In genomic region chr11:45992087-45992486, GRCm38 (mm10) we compare ENCODE assay signal across 9 mouse cellular contexts. TPM values are rescaled to one million over a fixed set of nuclear protein-coding genes. Genes with fewer than 3 reads are reported as not detected.
DNase-seq lines count a peak whose midpoint lies in the region; ATAC-seq lines count a peak whose summit lies in the region.
"Had no signal": no experiment of that assay in that cellular context is flagged by ENCODE, and none has a peak within 500 bp of the region (broad histone marks: within the 10 kb centered on the region; RNA-seq: fewer than 3 reads in every experiment).

No protein-coding gene starts in this region.

- no peak overlapping the region for H3K9ac ChIP-seq in kidney, embryonic 15.5 days
- no peak overlapping the region for H3K9ac ChIP-seq in forebrain, embryonic 11.5 days (ENCODE audit: low read length)
- H3K9ac ChIP-seq in intestine, embryonic 16.5 days (ENCODE audit: low read depth, low read length) = no peak overlapping the region
- no peak overlapping the region for H3K9ac ChIP-seq in neural tube, embryonic 12.5 days

- H3K27me3 ChIP-seq in kidney, embryonic 15.5 days = no peaks in the 10 kb centered on the region
- H3K27me3 ChIP-seq in forebrain, embryonic 11.5 days (ENCODE audit: control insufficient read depth, insufficient read depth, low read length) = no peaks in the 10 kb centered on the region
- no peaks in the 10 kb centered on the region for H3K27me3 ChIP-seq in intestine, embryonic 16.5 days (replicated peaks; ENCODE audit: control insufficient read depth, insufficient read depth, low read length)
- H3K27me3 ChIP-seq in neural tube, embryonic 12.5 days (replicated peaks) = no peaks in the 10 kb centered on the region

- H3K4me2 ChIP-seq in kidney, embryonic 15.5 days = peak overlapping the region; percentile 70
- peak overlapping the region; percentile 42; the same call in 1 of the 2 replicates for H3K4me2 ChIP-seq in forebrain, embryonic 11.5 days (ENCODE audit: low read depth, low read length, severe bottlenecking)
- H3K4me2 ChIP-seq in intestine, embryonic 16.5 days (ENCODE audit: low read depth, low read length) = peak overlapping the region; percentile 52
- H3K4me2 ChIP-seq in neural tube, embryonic 12.5 days (replicated peaks) = peak overlapping the region; percentile 54

- H3K4me1 ChIP-seq in kidney, embryonic 15.5 days = peaks cover 8% of the 10 kb centered on the region
- H3K4me1 ChIP-seq in forebrain, embryonic 11.5 days (replicated peaks; ENCODE audit: control insufficient read depth, insufficient read depth, low read length) = no peaks in the 10 kb centered on the region
- H3K4me1 ChIP-seq in intestine, embryonic 16.5 days (ENCODE audit: control insufficient read depth, insufficient read depth, low read length) = peaks cover 5% of the 10 kb centered on the region; the same call in 1 of the 2 replicates
- peaks cover 5% of the 10 kb centered on the region; the same call in 1 of the 2 replicates for H3K4me1 ChIP-seq in neural tube, embryonic 12.5 days

- no peaks in the 10 kb centered on the region for H3K9me3 ChIP-seq in kidney, embryonic 15.5 days (replicated peaks)
- H3K9me3 ChIP-seq in forebrain, embryonic 11.5 days (ENCODE audit: control insufficient read depth, low read length) = no peaks in the 10 kb centered on the region
- no peaks in the 10 kb centered on the region for H3K9me3 ChIP-seq in intestine, embryonic 16.5 days (ENCODE audit: control insufficient read depth, low read length)
- no peaks in the 10 kb centered on the region for H3K9me3 ChIP-seq in neural tube, embryonic 12.5 days

- no peak overlapping the region for H3K27ac ChIP-seq in kidney, embryonic 15.5 days
- H3K27ac ChIP-seq in forebrain, embryonic 11.5 days (ENCODE audit: low read depth, low read length) = no peak overlapping the region
- H3K27ac ChIP-seq in intestine, embryonic 16.5 days (ENCODE audit: low read length) = no peak overlapping the region
- no peak overlapping the region for H3K27ac ChIP-seq in neural tube, embryonic 12.5 days

- WGBS in kidney, embryonic 15.5 days = 51% methylated on average over 13 of the region's 13 CpGs
- WGBS in forebrain, embryonic 11.5 days = 57% methylated on average over 13 of the region's 13 CpGs
- WGBS in intestine, embryonic 16.5 days = 49% methylated on average over 13 of the region's 13 CpGs
- 55% methylated on average over 13 of the region's 13 CpGs for WGBS in neural tube, embryonic 12.5 days

- ATAC-seq in kidney, embryonic 15.5 days (replicated peaks; ENCODE audit: low FRiP score) = no peak
- no peak for ATAC-seq in forebrain, embryonic 11.5 days (replicated peaks; ENCODE audit: low FRiP score)
- ATAC-seq in intestine, embryonic 16.5 days = no peak
- no peak for ATAC-seq in neural tube, embryonic 12.5 days (ENCODE audit: low FRiP score, low read depth)

- peak overlapping the region; percentile 40 for H3K4me3 ChIP-seq in kidney, embryonic 15.5 days (replicated peaks)
- H3K4me3 ChIP-seq in forebrain, embryonic 11.5 days (ENCODE audit: low read depth, low read length) = peak overlapping the region; percentile 5; the same call in 1 of the 2 replicates
- peak overlapping the region; percentile 30 for H3K4me3 ChIP-seq in intestine, embryonic 16.5 days (ENCODE audit: low read length)
- H3K4me3 ChIP-seq in neural tube, embryonic 12.5 days = no peak overlapping the region

- DNase-seq in kidney, postnatal 4 days = no peak
- DNase-seq in forebrain, embryonic 11.5 days (ENCODE audit: low spot score) = no peak
- DNase-seq in spleen, postnatal 10 days (ENCODE audit: low spot score in 2 of 2) = no peak
- no peak for DNase-seq in kidney, adult 8-10 months
- DNase-seq in layer of hippocampus, adult 8-10 months (ENCODE audit: low spot score in 2 of 2) = no peak

- no peaks in the 10 kb centered on the region for H3K36me3 ChIP-seq in kidney, embryonic 15.5 days
- H3K36me3 ChIP-seq in forebrain, embryonic 11.5 days (ENCODE audit: control insufficient read depth, insufficient read depth, low read length) = no peaks in the 10 kb centered on the region
- H3K36me3 ChIP-seq in intestine, embryonic 16.5 days (ENCODE audit: control insufficient read depth, insufficient read depth, low read length) = no peaks in the 10 kb centered on the region
- no peaks in the 10 kb centered on the region for H3K36me3 ChIP-seq in neural tube, embryonic 12.5 days

RNA-seq across cellular contexts. Expression of gene Sox30, which starts 12.0 kb away (rescaled TPM):
- 0.22 and 0.25 TPM in 2 replicates for polyA plus RNA-seq in kidney, embryonic 15.5 days (2015; fragmentation: Nextera tagmentation; extraction: Ambion mirVana)
- 0.17 and 0.37 TPM in 2 replicates for polyA plus RNA-seq in forebrain, embryonic 11.5 days (2014; fragmentation: Nextera tagmentation; extraction: Ambion mirVana)
- polyA plus RNA-seq in intestine, embryonic 16.5 days (2015; fragmentation: Nextera tagmentation; extraction: Ambion mirVana) = 0.06 and 0.09 TPM in 2 replicates
- 0.23 and 0.29 TPM in 2 replicates for polyA plus RNA-seq in neural tube, embryonic 12.5 days (2016; fragmentation: Nextera tagmentation; extraction: Ambion mirVana)
- under 1 TPM in 3 of 4 experiments, not detected in 1; 0.17 to 0.31 (median 0.27) TPM for total RNA-seq in layer of hippocampus, adult 8-10 months (2022)
- total RNA-seq: megakaryocyte progenitor cell, adult 5-6 weeks had no signal

RNA-seq across cellular contexts. Expression of gene Thg1l, which starts 36.8 kb away (rescaled TPM):
- 14.9 and 16.4 TPM in 2 replicates for polyA plus RNA-seq in kidney, embryonic 15.5 days (2015; fragmentation: Nextera tagmentation; extraction: Ambion mirVana)
- 14.1 and 16.0 TPM in 2 replicates for polyA plus RNA-seq in forebrain, embryonic 11.5 days (2014; fragmentation: Nextera tagmentation; extraction: Ambion mirVana)
- polyA plus RNA-seq in intestine, embryonic 16.5 days (2015; fragmentation: Nextera tagmentation; extraction: Ambion mirVana) = 12.2 and 13.5 TPM in 2 replicates
- 9.8 and 10.9 TPM in 2 replicates for polyA plus RNA-seq in neural tube, embryonic 12.5 days (2016; fragmentation: Nextera tagmentation; extraction: Ambion mirVana)
- total RNA-seq in layer of hippocampus, adult 8-10 months (2022) = 10 to 100 TPM in 1 of 4 experiments, 1 to 10 TPM in 3; 7.4 to 10.8 (median 9.2) TPM

RNA-seq across cellular contexts. Expression of gene Lsm11, which starts 47.4 kb away (rescaled TPM):
- polyA plus RNA-seq in kidney, embryonic 15.5 days (2015; fragmentation: Nextera tagmentation; extraction: Ambion mirVana) = 5.0 and 5.6 TPM in 2 replicates
- polyA plus RNA-seq in forebrain, embryonic 11.5 days (2014; fragmentation: Nextera tagmentation; extraction: Ambion mirVana) = 8.9 and 11.0 TPM in 2 replicates
- polyA plus RNA-seq in intestine, embryonic 16.5 days (2015; fragmentation: Nextera tagmentation; extraction: Ambion mirVana) = 4.4 and 4.5 TPM in 2 replicates
- 15.8 and 16.0 TPM in 2 replicates for polyA plus RNA-seq in neural tube, embryonic 12.5 days (2016; fragmentation: Nextera tagmentation; extraction: Ambion mirVana)
- 10 to 100 TPM; 24.5 to 26.7 (median 25.8) TPM for total RNA-seq in layer of hippocampus, adult 8-10 months (2022)
